Mouse (Mus musculus) thymus, postnatal 25 days (tissue): ENCODE results near the gene Snapc1.

ENCODE experiments used
- DNase-seq: peaks from one replicate; pipeline ENCODE4 v3.0.0; 2022

The Snapc1 gene

GRCm38 (mm10) chr12:73964291-73965281 lies at the start of gene Snapc1:
Snapc1 (plus strand) TSS chr12:73964481.
- DNase-seq = peak; percentile 98

GRCm38 (mm10) chr12:73918479-73918878 lies 45.8 kb upstream of the Snapc1 start:
- DNase-seq = no peak

GRCm38 (mm10) chr12:73930266-73930665 lies 34.0 kb upstream of the Snapc1 start:
- no peak for DNase-seq

- peak; percentile 63 for DNase-seq
Observed at GRCm38 (mm10) chr12:73931274-73931673, 33.0 kb upstream of the Snapc1 start.

- DNase-seq = no peak
Observed at GRCm38 (mm10) chr12:73934528-73934927, 29.8 kb upstream of the Snapc1 start.

GRCm38 (mm10) chr12:73937353-73937752 lies 26.9 kb upstream of the Snapc1 start, which contains the start of gene Gm49321:
Gm49321 (plus strand) TSS chr12:73937653.
- no peak for DNase-seq

- no peak for DNase-seq
Observed at GRCm38 (mm10) chr12:73939542-73939941, 24.7 kb upstream of the Snapc1 start.

- no peak for DNase-seq
Observed at GRCm38 (mm10) chr12:73948415-73948814, 15.9 kb upstream of the Snapc1 start.

- no peak for DNase-seq
Observed at GRCm38 (mm10) chr12:73949318-73950058, 14.8 kb upstream of the Snapc1 start.

GRCm38 (mm10) chr12:73952879-73953278 lies 11.4 kb upstream of the Snapc1 start:
- DNase-seq = peak; percentile 69

GRCm38 (mm10) chr12:73953420-73954186 lies 10.7 kb upstream of the Snapc1 start:
- DNase-seq = peak; percentile 46

- DNase-seq = no peak
Observed at GRCm38 (mm10) chr12:73954785-73955184, 9.5 kb upstream of the Snapc1 start.

GRCm38 (mm10) chr12:73957676-73958075 lies 6.6 kb upstream of the Snapc1 start:
- DNase-seq = no peak

- no peak for DNase-seq
Observed at GRCm38 (mm10) chr12:73958830-73959229, 5.5 kb upstream of the Snapc1 start.

- no peak for DNase-seq
Observed at GRCm38 (mm10) chr12:73969142-73969541, 4.9 kb downstream of the Snapc1 start.

- DNase-seq = no peak
Observed at GRCm38 (mm10) chr12:73974584-73974983, 10.3 kb downstream of the Snapc1 start.

GRCm38 (mm10) chr12:73978144-73978543 lies 13.9 kb downstream of the Snapc1 start:
- no peak for DNase-seq

- no peak for DNase-seq
Observed at GRCm38 (mm10) chr12:73979667-73980066, 15.4 kb downstream of the Snapc1 start.

- no peak for DNase-seq
Observed at GRCm38 (mm10) chr12:73982533-73982932, 18.3 kb downstream of the Snapc1 start.

- DNase-seq = no peak
Observed at GRCm38 (mm10) chr12:73986299-73986698, 22.0 kb downstream of the Snapc1 start.

- DNase-seq = no peak
Observed at GRCm38 (mm10) chr12:73988393-73989008, 24.2 kb downstream of the Snapc1 start.

GRCm38 (mm10) chr12:73989594-73989993 lies 25.3 kb downstream of the Snapc1 start:
- peak; percentile 80 for DNase-seq
